Mouse (Mus musculus): ENCODE measurements around the gene Clpb.
"Not testable (repeated sequence)": the region's sequence is repeated elsewhere in the genome, so short reads cannot be mapped to it uniquely, and the experiment has no call there.

Gene Clpb

GRCm38 (mm10) chr7:101663514-101664159 lies at the start of gene Clpb:
TSS of gene Clpb (plus strand) at chr7:101663633.
- DNase-seq: peak; percentile 94 to 95

GRCm38 (mm10) chr7:101615406-101615805 lies 48.0 kb upstream of the Clpb start:
- DNase-seq: peak in 1 of 2 experiments; percentile 17

- no peak for DNase-seq
These were observed 47.1 kb upstream of the Clpb start for GRCm38 (mm10) chr7:101616136-101616835.

GRCm38 (mm10) chr7:101617438-101618165 lies 45.8 kb upstream of the Clpb start:
- DNase-seq: no peak

GRCm38 (mm10) chr7:101618273-101618672 lies 45.2 kb upstream of the Clpb start:
- DNase-seq: no peak

- DNase-seq: peak; percentile 72 to 77
These were observed 43.1 kb upstream of the Clpb start for GRCm38 (mm10) chr7:101620373-101620772.

GRCm38 (mm10) chr7:101621861-101622260 lies 41.6 kb upstream of the Clpb start:
- DNase-seq: not testable (repeated sequence)

- no peak for DNase-seq
These were observed 39.1 kb upstream of the Clpb start for GRCm38 (mm10) chr7:101624283-101624682.

GRCm38 (mm10) chr7:101627166-101627565 lies 36.3 kb upstream of the Clpb start:
- DNase-seq: peak; percentile 39 to 50

- no peak for DNase-seq
These were observed 35.0 kb upstream of the Clpb start for GRCm38 (mm10) chr7:101628481-101628880.

GRCm38 (mm10) chr7:101633629-101634177 lies 29.7 kb upstream of the Clpb start:
- no peak for DNase-seq

GRCm38 (mm10) chr7:101634513-101634912 lies 28.9 kb upstream of the Clpb start:
- no peak for DNase-seq

GRCm38 (mm10) chr7:101636056-101636455 lies 27.4 kb upstream of the Clpb start:
- no peak for DNase-seq

- DNase-seq: no peak
These were observed 19.6 kb upstream of the Clpb start for GRCm38 (mm10) chr7:101643879-101644278.

- DNase-seq: no peak
These were observed 13.7 kb upstream of the Clpb start for GRCm38 (mm10) chr7:101649729-101650128.

GRCm38 (mm10) chr7:101650565-101650964 lies 12.9 kb upstream of the Clpb start:
- DNase-seq: peak; percentile 33 to 47

GRCm38 (mm10) chr7:101653681-101654209 lies 9.7 kb upstream of the Clpb start:
- DNase-seq: peak; percentile 52 to 67

- DNase-seq: no peak
These were observed 8.5 kb upstream of the Clpb start for GRCm38 (mm10) chr7:101654936-101655335.

GRCm38 (mm10) chr7:101662006-101662405 lies 1.4 kb upstream of the Clpb start:
- no peak for DNase-seq

GRCm38 (mm10) chr7:101666581-101666980 lies 3.1 kb downstream of the Clpb start:
- peak; percentile 67 to 72 for DNase-seq

- no peak for DNase-seq
These were observed 8.3 kb downstream of the Clpb start for GRCm38 (mm10) chr7:101671601-101672280.

GRCm38 (mm10) chr7:101673497-101673896 lies 10.1 kb downstream of the Clpb start:
- DNase-seq: peak; percentile 47 to 63

All from cerebellum, postnatal 10 days (tissue).